Mouse (Mus musculus) heart, adult 18-20 months (tissue): Measurements from ENCODE around the gene Becn1. TPM values are rescaled to one million over a fixed set of nuclear protein-coding genes. Genes with fewer than 3 reads are reported as not detected.

ENCODE experiments used
- DNase-seq, 2 experiments: peaks; one replicate each; pipeline ENCODE4 v3.0.0; 2021 to 2022; ENCODE audit warnings: mixed read lengths in 1 of 2
- total RNA-seq, 2 experiments: library from RNA; stranded (reverse); gene quantifications; 2 replicates each; pipeline ENCODE4 v1.2.3; 2021

Gene Becn1
- total RNA-seq, 2 experiments from 2014 or later: 85.4 to 96.5 TPM

DNA sequence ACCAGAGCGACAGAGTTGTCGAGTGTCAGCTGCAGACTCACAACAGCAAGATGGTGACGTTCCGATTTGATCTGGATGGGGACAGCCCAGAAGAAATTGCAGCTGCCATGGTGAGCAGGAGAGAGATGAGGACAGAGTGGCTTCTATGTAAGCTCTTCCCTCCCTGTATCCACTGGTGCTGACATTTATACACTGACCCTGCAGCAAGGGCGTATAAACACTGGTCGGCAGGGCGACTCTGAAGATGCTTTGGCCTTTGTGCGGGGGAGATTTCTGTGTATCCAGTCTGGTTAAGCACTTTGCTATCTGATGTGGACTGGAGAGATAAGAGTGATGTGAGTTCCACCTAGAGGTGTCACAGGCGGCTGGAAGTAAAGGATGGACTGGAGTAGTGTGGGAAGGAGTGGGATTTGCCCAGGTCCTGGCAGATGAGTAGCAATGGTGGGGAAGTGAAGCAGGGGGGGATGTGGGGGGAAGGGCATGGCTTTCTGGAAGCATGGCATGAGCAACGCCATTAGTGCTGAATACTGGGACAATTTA, 32.4 kb downstream of the Becn1 start:
- no peak for DNase-seq

DNA sequence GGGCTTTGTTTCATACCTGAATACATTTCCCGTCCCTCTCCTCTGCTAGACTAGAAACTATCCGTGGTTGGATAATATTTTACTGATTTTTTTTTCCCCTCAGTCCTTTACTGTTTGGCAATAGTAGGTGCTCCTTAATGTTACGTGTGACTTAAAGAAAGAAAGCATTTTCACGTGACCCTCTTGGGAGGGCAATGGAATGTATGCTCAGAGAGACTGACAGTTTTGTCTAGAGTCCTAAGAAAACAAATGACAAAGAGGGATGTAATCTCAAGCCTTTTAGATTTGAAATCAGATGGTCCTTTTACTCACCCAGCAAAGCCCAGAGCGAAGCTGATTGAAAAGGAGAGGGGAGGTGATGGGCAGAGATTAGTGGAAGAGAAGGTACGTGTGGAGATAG, 36.2 kb downstream of the Becn1 start:
- no peak for DNase-seq

DNA sequence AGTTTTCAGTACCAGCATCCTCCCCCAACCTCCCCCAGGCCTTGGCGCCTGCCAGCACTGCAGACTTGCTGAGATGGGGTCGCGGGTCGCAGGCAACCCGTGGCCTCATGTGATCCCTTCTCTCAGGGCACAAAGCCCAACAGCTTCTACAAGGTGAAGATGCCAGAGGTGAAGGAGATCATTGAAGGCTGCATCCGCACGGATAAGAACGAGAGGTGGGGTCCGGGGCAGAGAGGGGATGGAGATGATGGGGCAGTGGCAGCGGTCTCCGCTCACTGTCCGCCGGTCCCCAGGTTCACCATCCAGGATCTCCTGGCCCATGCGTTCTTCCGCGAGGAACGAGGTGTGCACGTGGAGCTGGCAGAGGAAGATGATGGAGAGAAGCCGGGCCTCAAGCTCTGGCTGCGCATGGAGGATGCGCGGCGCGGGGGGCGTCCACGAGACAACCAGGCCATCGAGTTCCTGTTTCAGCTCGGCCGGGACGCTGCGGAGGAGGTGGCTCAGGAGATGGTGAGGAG, 37.1 kb downstream of the Becn1 start:
- DNase-seq: no peak

DNA sequence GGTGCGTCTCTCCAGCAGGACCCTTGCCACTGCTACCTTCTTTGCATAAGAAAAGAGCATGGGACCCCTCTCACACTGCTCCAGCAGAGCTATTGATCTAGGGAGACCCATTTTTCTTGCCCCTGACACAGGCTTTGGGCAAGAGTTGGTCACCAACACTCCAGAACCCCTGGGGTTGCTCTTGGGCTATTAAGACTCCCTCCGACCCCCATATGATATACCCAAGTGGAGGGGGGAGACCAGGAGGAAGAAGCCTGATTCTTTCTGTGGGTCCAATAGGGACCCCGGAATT, 38.2 kb downstream of the Becn1 start:
- DNase-seq: no peak

DNA sequence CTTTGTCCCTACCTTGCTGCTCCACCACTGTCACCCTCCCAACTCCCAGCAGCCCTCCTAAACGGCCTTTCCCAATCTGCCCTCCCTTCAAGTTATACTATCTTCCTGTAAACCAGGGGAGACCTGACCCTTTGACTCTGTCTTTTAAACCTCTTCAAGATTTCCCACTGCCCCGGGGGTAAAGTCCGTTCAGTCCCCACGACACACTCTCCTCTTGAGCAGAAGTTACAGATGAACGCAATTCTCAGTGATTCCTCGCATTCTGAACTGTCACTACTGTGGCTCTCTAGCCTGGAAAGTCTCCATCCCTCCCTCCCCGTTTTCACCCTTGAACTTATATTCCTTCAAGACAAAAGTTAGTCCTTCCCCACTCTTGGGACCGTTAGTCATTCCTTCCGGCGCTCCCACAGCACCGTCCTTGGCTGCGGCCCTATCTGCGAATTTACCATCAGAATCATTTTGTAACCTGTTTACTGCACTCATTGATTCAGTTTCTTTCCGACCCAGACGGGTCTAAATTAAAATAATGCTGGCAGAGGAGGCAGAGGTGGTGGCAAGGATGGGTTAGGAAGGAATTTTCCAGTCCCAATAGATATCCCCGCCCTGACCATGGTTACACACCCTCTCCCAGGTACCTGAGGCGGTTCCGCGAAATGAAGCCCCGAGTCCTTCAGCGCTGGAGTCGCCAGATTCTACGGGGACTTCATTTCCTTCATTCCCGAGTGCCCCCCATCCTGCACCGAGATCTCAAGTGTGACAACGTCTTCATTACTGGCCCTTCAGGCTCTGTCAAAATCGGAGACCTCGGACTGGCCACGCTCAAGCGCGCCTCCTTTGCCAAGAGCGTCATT, 38.7 kb downstream of the Becn1 start:
- DNase-seq: no peak

DNA sequence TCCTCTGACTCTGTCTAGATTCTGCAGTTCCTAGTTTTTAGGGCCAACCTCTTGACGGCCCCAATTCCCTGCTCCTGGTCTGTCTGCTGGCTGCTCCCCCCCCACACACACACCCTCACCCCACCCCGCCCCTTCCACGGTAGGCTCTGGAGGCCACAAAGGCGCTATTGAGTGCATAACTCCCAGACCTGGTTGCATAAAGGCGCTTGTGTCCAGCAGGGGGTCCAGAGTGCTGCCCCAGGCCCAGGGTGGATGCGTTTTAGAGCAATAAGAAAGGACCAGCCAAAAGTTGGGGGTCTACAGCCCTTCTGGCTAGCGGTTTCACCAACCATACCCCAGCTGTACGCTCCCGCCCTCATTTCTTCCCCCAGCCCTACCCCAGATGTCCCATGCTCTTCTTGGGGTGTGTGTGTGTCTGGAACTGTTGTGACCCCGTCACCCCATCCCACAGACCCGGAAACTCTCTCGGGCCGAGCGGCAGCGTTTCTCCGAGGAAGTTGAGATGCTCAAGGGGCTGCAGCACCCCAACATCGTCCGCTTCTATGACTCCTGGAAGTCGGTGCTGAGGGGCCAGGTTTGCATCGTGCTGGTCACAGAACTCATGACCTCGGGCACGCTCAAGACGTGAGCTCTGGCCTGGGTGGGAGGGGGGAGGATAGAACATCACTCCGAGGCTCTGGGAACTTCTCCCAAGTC, 39.7 kb downstream of the Becn1 start:
- DNase-seq: no peak

DNA sequence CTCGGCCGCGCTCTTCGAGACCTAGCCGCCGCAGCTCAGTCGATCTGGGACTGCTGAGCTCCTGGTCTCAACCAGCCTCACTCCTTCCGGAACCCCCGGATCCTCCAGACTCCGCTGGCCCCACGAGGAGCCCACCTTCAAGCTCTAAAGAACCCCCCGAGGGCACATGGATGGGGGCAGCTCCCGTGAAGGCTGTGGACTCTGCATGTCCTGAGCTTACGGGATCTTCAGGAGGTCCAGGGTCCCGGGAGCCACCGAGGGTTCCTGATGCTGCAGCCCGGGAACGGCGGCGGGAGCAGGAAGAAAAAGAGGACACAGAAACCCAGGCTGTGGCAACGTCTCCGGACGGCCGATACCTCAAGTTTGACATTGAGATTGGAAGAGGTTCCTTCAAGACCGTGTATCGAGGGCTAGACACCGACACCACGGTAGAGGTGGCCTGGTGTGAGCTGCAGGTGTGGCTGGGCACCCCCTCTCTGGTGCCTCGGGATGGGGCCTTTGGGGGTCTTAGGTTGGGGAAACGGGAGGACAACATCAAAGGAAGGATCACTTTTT, 41.2 kb downstream of the Becn1 start:
- DNase-seq: peak in 1 of 2 experiments; percentile 54

DNA sequence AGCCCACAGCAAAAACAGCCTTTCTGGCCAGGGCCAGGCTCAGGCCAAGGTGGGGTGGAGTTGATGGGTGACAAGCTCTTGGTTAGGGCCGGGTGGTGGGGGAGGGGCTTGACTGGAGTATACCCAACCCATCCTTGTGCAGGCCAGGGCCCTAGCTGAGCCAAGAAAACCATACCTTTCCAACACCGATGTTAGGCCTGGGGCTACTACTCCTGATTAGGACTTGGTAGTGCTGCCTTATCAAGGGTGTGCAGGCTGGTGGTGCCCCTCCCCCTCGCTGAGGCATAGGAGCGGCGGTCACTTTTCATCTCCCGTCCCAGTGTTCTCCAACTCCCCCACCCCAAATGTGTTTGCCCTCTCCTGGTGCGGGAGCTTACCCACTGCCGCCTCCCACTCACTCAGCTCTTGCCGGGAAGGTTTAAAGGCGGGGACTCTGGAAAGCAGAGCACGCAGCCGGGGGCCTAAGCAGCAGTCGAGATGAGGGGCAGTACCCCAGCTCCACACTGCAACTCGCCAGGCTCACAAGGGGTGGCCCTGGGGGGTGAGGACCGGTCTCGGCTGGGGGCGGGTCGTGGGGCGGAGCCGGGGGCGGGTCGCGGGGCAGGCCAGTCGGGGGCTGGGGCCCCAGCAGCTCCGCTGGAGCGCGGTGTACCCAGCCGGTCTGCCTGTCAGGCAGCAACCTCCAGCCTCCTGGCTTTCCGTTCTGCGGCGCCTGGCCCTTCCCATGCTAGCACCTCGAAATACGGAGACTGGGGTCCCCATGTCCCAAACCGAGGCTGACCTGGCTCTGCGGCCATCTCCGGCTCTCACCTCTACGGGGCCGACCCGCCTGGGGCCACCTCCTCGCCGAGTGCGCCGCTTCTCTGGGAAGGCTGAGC, 41.9 kb downstream of the Becn1 start, which contains the start of gene Wnk4:
Wnk4 (plus strand) TSS at position 620 of the 878 bp plus-strand sequence.
- peak; percentile 65 to 75 for DNase-seq

DNA sequence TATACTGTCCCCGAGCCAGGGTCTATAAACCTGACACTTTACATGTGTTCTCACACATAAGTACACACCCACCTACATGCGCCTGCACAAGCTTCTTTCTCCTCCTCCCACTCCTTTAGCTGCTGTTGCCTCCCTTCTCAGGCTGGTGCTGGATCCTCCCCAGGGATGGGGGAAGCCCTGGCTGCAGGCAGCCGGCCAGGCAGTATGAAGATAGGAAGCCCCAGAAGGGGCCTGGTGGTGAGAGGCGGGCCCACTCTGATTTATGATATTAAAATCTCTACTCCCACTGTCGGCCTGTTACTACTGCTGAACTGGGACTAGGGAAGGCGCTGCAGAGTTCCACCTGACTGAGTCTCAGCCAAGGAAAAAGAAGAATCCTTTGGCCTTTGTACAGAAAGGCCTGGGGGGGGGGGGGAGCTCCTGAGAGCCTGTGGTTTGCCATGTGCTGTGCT, 42.8 kb downstream of the Becn1 start:
- DNase-seq: peak; percentile 53 to 54

DNA sequence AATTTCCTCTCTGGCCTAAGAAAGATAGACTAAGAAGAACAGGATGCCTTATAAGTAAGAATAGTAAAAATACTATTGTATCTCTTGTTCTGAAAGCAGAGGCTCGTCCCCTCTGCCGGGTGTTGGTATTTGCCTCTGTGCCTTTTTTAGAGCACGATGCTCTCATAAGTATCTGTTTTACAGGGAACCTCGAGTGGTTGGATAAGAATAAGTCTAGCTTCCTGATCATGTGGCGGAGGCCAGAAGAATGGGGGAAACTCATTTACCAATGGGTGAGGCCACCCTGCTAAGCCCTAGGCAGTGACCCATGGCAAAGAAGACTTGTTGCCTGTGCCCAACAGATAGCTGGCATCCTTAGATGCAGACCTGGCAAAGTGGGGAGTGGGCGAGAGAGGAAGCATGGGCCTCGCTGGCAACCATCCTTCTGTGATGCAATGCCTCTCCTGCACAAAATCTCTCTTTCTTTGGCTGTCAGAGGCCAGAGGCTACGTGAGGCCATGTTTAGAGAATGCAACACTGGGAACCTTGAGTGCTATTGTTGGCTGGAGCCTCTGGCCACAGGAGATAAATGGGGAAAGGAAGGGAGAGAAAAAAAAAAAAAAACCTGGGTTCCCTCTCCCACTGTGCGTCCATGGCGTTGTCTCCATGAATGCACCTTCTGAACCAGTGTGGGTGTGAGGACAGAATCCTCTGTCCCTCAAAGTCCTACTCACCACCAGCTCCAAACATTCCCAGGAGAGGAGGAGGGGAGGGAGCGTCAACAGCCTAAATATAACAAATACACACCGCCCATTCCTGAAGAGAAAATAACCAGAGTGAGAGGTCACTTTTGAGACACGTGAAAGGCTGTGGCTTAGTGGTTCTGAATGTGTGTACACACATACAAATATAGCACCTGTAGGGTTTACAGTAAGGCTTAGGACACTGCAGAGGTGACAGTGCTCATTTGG, 46.0 kb downstream of the Becn1 start:
- peak; percentile 74 to 80 for DNase-seq

DNA sequence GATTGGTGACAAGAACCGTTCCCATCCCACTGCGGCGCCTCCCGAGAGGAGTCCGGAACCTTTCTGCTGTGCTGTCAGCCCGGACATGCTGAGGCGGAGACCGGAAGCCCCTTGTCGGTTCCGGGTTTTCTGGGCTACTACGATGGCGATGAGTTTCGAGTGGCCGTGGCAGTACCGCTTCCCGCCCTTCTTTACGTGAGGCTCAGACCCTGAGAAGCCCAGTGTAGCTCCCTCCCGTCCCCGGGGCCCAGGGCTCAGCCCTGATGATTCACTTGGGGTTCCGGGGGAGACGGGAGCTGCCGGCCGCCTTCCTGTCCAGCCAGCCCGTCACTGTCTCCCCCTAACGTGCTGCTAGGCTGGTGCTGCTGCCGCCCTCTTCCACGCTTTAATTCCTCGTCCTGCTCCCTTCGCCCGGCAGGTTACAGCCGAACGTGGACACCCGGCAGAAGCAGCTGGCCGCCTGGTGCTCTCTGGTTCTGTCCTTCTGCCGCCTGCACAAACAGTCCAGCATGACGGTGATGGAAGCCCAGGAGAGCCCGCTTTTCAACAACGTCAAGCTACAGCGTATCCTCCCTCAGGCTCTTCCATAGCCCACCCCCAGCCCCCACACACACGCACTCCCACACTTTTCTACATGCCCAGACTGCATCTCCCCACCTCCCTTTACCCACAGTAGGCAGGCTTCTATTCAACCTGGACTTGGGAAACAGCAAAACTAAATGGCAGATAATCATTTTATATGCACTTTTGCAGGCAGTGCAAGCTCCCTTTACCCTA, 48.3 kb downstream of the Becn1 start, which contains the start of gene Vps25:
Vps25 (plus strand) TSS at position 95 of the 777 bp plus-strand sequence.
- peak; percentile 89 to 95 for DNase-seq

DNA sequence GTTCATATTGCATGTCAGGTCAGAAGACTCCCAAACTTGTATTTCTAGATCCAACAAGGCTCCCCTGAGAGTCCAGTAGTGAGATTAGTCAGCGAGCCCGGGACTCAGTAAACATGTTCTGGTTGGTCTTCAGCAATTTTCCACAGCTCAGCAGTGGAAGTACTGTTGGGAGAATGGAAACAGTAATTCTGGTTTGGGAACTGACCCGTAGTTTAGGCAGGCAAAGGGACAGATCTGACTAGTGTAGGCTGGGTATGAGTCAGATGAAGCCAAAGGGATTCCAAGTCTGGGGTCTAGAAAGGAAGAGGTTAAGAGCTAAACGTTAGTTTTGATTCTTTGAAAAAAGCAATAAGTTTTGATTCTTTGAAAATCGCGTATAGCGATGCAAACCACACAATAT, 49.1 kb downstream of the Becn1 start:
- DNase-seq: peak; percentile 49 to 56

DNA sequence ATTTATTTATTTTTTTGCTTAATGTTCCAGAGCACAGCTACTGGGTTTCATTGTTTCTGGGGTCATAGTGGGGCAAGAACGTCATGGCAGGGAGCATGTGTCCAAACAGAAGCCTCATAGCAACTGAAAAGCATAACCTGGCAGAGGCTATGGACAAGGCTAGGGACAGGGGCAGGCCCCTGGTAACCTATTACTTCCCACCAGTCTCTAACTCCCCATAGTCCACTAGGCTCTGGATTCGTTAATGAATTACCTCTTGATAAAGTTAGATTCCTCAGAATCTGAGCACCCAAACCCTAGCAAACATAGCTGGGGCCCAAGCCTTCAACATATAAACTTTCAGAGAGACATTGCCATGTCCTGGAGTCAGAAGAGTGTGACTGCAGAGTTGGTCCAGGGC, 51.1 kb downstream of the Becn1 start:
- DNase-seq: no peak

DNA sequence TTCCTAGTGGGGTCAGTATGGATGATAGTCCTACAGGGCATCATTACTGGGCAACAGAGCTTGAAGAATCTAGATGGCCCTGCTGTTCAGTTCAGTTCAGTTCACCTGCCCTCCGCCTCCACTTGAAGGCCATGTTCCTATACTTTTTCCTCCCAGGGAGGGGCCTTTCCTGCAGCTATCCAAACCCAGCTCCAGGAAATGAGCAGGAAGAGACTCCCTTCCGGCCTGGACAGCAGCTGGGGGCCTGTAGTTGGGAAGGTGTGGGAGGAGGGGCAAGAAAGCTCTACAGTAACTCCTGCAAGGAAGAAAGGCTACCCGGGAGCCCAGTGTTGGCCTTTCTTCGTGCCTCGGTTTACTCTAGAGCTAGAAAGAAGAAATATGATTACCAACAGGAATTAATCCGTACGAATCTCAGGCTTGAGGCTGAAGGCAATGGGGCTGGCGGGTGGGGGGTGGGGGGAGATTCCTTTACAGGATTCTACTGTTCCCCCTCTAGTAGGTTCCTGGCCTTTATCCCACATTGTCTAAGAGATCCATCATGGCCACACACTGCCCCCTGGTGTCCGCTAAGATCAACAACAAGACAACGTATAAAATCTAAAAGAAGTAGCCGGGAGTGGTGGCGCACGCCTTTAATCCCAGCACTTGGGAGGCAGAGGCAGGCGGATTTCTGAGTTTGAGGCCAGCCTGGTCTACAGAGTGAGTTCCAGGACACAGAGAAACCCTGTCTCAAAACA, 53.7 kb downstream of the Becn1 start:
- peak; percentile 85 to 89 for DNase-seq

DNA sequence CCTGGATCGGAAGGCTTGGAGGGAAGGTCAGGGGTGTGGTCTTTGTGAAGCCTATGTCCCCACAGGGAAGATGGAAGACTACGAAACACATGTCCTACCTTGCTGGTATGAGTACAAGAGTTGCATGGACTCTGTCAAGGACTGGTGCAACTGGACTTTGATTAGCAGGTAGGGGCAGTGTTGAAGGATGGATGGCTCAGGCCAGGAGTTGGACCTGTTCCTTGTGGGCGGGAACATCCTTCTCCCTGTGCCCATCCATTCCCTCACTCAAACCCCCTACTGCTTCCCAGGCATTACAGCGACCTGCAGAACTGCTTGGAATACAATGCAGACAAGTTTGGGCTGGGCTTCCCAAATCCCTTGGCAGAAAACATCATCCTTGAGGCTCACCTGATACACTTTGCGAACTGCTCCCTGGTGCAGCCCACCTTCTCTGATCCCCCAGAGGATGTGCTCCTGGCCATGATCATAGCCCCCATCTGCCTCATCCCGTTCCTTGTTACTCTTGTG, 54.5 kb downstream of the Becn1 start:
- peak in 1 of 2 experiments; percentile 38 for DNase-seq

DNA sequence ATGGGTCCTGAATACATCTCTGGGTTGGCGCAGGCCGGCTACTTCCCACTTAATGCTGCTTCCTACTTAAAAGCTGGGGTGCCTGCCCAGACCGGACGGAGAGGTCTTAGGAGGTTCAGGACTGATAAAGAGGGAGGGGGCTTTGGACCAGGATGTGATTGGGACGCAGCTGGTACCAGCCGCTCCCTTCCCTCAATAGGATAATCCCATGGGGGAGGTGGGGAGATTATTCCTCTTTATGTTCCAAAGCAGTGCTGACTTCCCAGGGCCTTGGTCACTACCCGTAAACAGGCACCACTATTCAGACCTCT, 55.4 kb downstream of the Becn1 start:
- DNase-seq: peak in 1 of 2 experiments; percentile 40

DNA sequence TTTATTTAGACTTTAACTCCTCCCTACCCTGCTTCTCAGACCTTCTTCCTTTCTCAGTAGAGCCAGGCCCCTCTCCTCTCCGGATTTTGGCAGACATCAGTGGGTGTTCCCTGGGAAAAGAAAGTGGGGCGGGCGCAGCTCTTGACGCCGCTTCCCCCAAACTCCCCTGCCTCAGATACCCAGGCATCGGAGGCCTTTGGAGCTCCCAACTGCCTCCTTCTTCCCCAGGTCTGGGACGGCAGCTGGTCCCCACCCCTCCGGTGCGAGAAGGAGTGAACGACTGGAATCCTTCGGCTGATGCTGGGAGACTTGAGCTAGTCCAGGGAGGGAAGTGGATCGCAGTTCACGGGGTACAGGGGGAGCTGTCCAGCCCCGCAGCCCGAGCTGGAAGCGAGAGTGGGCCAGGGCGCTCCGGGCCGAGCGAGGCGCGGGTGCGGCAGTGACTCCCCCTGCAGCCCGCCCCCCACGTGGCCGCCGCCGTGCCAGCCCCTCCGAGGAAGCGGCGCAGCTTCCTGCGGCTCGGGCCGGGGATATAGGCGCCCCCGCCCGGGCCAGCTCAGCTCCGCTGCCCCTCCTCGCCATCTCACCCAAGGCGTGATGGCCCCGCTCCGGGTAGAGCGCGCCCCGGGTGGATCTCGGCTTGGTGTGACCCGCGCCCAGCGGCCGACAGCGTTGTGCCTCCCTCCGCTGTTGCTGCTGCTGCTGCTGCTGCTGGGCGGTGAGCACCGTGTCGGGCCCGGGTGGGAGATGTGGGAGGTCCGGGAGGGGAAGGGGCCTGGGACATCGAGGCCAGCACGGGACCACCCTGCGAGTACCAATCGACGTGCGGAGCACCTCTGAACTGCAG, 56.0 kb downstream of the Becn1 start, which contains the start of gene Ramp2:
Ramp2 (plus strand) TSS at position 174 of the 847 bp plus-strand sequence.
- peak; percentile 82 to 86 for DNase-seq

DNA sequence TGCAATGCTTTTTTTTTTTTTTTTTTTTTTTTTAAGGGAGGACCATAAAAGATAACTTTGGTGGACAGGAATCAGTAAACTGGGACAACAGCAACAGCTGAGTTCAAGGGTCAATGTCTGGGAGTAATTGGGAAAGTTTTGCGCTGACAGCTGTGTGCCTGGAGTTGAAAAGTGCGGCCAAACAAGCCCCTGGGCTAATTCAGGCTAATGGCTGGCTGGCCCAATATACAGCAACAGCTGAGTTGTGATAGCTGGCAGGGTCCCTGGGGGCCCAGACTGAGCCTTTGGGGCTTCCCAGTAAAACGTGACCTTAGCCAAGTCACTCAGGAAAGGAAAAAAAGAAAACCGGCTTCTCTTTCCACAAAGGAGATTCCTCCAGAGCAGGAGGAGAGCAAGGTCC, 57.0 kb downstream of the Becn1 start:
- DNase-seq: peak; percentile 70 to 88
